Mouse (Mus musculus) midbrain, embryonic 15.5 days (tissue): ENCODE measurements at regions not wholly inside any gene's neighbourhood (a gene's known extent, or its start where the extent isn't known, plus 50 kb on each side); places are given as distances from the start of the nearest gene placed in this dataset.

Experiments used
- ATAC-seq: fragments of 200-750 bp; cut with Nextera tagmentation; replicated peaks from 2 replicates; pipeline ENCODE4 v1.8.0; 2017; ENCODE audit warnings: moderate TSS enrichment
- H3K27ac ChIP-seq: fragments of 300-500 bp; sonication (generic); 2 replicates; pipeline ENCODE4 v1.5.1; 2015; ENCODE audit warnings: mild to moderate bottlenecking, inconsistent platforms
- H3K27me3 ChIP-seq: fragments of 300-500 bp; sonication (generic); replicated peaks from 2 replicates; pipeline ENCODE4 v1.6.1; 2015; ENCODE audit warnings: inconsistent platforms
- H3K36me3 ChIP-seq: fragments of 300-500 bp; sonication (generic); replicated peaks from 2 replicates; pipeline ENCODE4 v1.6.1; 2015; ENCODE audit warnings: inconsistent platforms
- H3K4me1 ChIP-seq: fragments of 300-500 bp; sonication (generic); 2 replicates; pipeline ENCODE4 v1.6.1; 2015; ENCODE audit warnings: inconsistent platforms
- H3K4me2 ChIP-seq: fragments of 300-500 bp; sonication (generic); 2 replicates; pipeline ENCODE4 v1.6.1; 2015; ENCODE audit warnings: inconsistent platforms, mild to moderate bottlenecking, moderate library complexity
- H3K4me3 ChIP-seq: fragments of 300-500 bp; sonication (generic); 2 replicates; pipeline ENCODE4 v1.5.1; 2015; ENCODE audit warnings: mild to moderate bottlenecking, inconsistent platforms
- H3K9ac ChIP-seq: fragments of 300-500 bp; sonication (generic); 2 replicates; pipeline ENCODE4 v1.6.1; 2015; ENCODE audit warnings: mild to moderate bottlenecking, inconsistent platforms
- H3K9me3 ChIP-seq: fragments of 300-500 bp; sonication (generic); 2 replicates; pipeline ENCODE4 v1.6.1; 2016; ENCODE audit warnings: inconsistent platforms
- WGBS: fragments of 180-500 bp; shearing (Covaris S2); methylation state at CpG from one replicate; pipeline ENCODE4 v1.1.7; 2015; ENCODE audit warnings: mixed read lengths; 5-methylcytosine and 5-hydroxymethylcytosine counted together

- 90% methylated on average over 1 of the region's 1 CpGs for WGBS
- no peak overlapping the region for H3K27ac ChIP-seq
- no peak overlapping the region for H3K4me2 ChIP-seq
- no peaks in the 10 kb centered on the region for H3K36me3 ChIP-seq
- no peaks in the 10 kb centered on the region for H3K27me3 ChIP-seq
- H3K4me1 ChIP-seq, result no peaks in the 10 kb centered on the region
- no peaks in the 10 kb centered on the region for H3K9me3 ChIP-seq
- H3K9ac ChIP-seq, result no peak overlapping the region
- ATAC-seq, result no peak; the same call in 1 of the 2 replicates
- H3K4me3 ChIP-seq, result no peak overlapping the region
These were observed 148.5 kb upstream of the Cdkn2b start for GRCm38 (mm10) chr4:89459346-89459666.

GRCm38 (mm10) chr4:89458628-89459345 lies 147.9 kb upstream of the Cdkn2b start:
- Histone ChIP-seq H3K27me3 (no peaks in the 10 kb centered on the region), H3K36me3 (no peaks in the 10 kb centered on the region), H3K9me3 (no peaks in the 10 kb centered on the region), H3K4me2 (no peak overlapping the region), H3K27ac (no peak overlapping the region), H3K4me3 (no peak overlapping the region), H3K4me1 (no peaks in the 10 kb centered on the region), H3K9ac (no peak overlapping the region)
- ATAC-seq, result no peak
- WGBS, result 88% methylated on average over 2 of the region's 2 CpGs

GRCm38 (mm10) chr4:89457861-89458260 lies 147.0 kb upstream of the Cdkn2b start:
- Histone ChIP-seq H3K4me2 (no peak overlapping the region), H3K4me1 (no peaks in the 10 kb centered on the region), H3K36me3 (no peaks in the 10 kb centered on the region), H3K4me3 (no peak overlapping the region), H3K9ac (no peak overlapping the region), H3K9me3 (no peaks in the 10 kb centered on the region), H3K27ac (no peak overlapping the region), H3K27me3 (no peaks in the 10 kb centered on the region)
- no peak for ATAC-seq
- 96% methylated on average over 2 of the region's 2 CpGs for WGBS

- H3K36me3 ChIP-seq, result no peaks in the 10 kb centered on the region
- H3K4me2 ChIP-seq, result no peak overlapping the region
- H3K4me1 ChIP-seq, result no peaks in the 10 kb centered on the region
- no peak for ATAC-seq
- no peaks in the 10 kb centered on the region for H3K9me3 ChIP-seq
- no peak overlapping the region for H3K4me3 ChIP-seq
- 91% methylated on average over 5 of the region's 5 CpGs for WGBS
- H3K27me3 ChIP-seq, result no peaks in the 10 kb centered on the region
- no peak overlapping the region for H3K27ac ChIP-seq
- H3K9ac ChIP-seq, result no peak overlapping the region
These were observed 144.1 kb upstream of the Cdkn2b start for GRCm38 (mm10) chr4:89454926-89455325.

- Histone ChIP-seq H3K9ac (no peak overlapping the region), H3K27ac (no peak overlapping the region), H3K36me3 (no peaks in the 10 kb centered on the region), H3K27me3 (no peaks in the 10 kb centered on the region), H3K4me3 (no peak overlapping the region), H3K4me1 (no peaks in the 10 kb centered on the region), H3K4me2 (no peak overlapping the region), H3K9me3 (no peaks in the 10 kb centered on the region)
- ATAC-seq, result no peak
These were observed 142.2 kb upstream of the Cdkn2b start for GRCm38 (mm10) chr4:89453051-89453450.

GRCm38 (mm10) chr4:89451741-89452140 lies 140.9 kb upstream of the Cdkn2b start:
- no peak overlapping the region for H3K4me3 ChIP-seq
- WGBS, result 81% methylated on average over 2 of the region's 2 CpGs
- no peak overlapping the region for H3K4me2 ChIP-seq
- H3K9ac ChIP-seq, result no peak overlapping the region
- no peak overlapping the region for H3K27ac ChIP-seq
- H3K9me3 ChIP-seq, result no peaks in the 10 kb centered on the region
- no peaks in the 10 kb centered on the region for H3K4me1 ChIP-seq
- no peaks in the 10 kb centered on the region for H3K36me3 ChIP-seq
- H3K27me3 ChIP-seq, result no peaks in the 10 kb centered on the region
- ATAC-seq, result no peak

- H3K4me1 ChIP-seq, result no peaks in the 10 kb centered on the region
- no peaks in the 10 kb centered on the region for H3K27me3 ChIP-seq
- H3K9ac ChIP-seq, result no peak overlapping the region
- no peak overlapping the region for H3K27ac ChIP-seq
- H3K9me3 ChIP-seq, result no peaks in the 10 kb centered on the region
- H3K36me3 ChIP-seq, result no peaks in the 10 kb centered on the region
- H3K4me2 ChIP-seq, result no peak overlapping the region
- no peak overlapping the region for H3K4me3 ChIP-seq
- 45% methylated on average over 8 of the region's 8 CpGs for WGBS
- no peak for ATAC-seq
These were observed 136.1 kb upstream of the Cdkn2b start for GRCm38 (mm10) chr4:89446765-89447487.

GRCm38 (mm10) chr4:89446156-89446716 lies 135.4 kb upstream of the Cdkn2b start:
- no peaks in the 10 kb centered on the region for H3K36me3 ChIP-seq
- H3K9ac ChIP-seq, result no peak overlapping the region
- H3K4me1 ChIP-seq, result no peaks in the 10 kb centered on the region
- no peaks in the 10 kb centered on the region for H3K27me3 ChIP-seq
- H3K9me3 ChIP-seq, result no peaks in the 10 kb centered on the region
- no peak overlapping the region for H3K4me3 ChIP-seq
- H3K27ac ChIP-seq, result no peak overlapping the region
- 66% methylated on average over 6 of the region's 6 CpGs for WGBS
- no peak for ATAC-seq
- H3K4me2 ChIP-seq, result no peak overlapping the region

- Histone ChIP-seq H3K4me2 (no peak overlapping the region), H3K9me3 (no peaks in the 10 kb centered on the region), H3K36me3 (no peaks in the 10 kb centered on the region), H3K27ac (no peak overlapping the region), H3K4me3 (no peak overlapping the region), H3K9ac (no peak overlapping the region), H3K4me1 (no peaks in the 10 kb centered on the region), H3K27me3 (no peaks in the 10 kb centered on the region)
- no peak for ATAC-seq
- 80% methylated on average over 11 of the region's 11 CpGs for WGBS
These were observed 134.6 kb upstream of the Cdkn2b start for GRCm38 (mm10) chr4:89445214-89446155.

GRCm38 (mm10) chr4:89442526-89442925 lies 131.7 kb upstream of the Cdkn2b start:
- WGBS, result 78% methylated on average over 1 of the region's 1 CpGs
- H3K9me3 ChIP-seq, result no peaks in the 10 kb centered on the region
- no peak overlapping the region for H3K4me2 ChIP-seq
- no peak overlapping the region for H3K4me3 ChIP-seq
- no peak for ATAC-seq
- no peak overlapping the region for H3K27ac ChIP-seq
- no peaks in the 10 kb centered on the region for H3K36me3 ChIP-seq
- no peaks in the 10 kb centered on the region for H3K4me1 ChIP-seq
- H3K9ac ChIP-seq, result no peak overlapping the region
- no peaks in the 10 kb centered on the region for H3K27me3 ChIP-seq

- H3K36me3 ChIP-seq, result no peaks in the 10 kb centered on the region
- WGBS, result 80% methylated on average over 3 of the region's 3 CpGs
- H3K4me1 ChIP-seq, result no peaks in the 10 kb centered on the region
- H3K4me3 ChIP-seq, result no peak overlapping the region
- H3K27ac ChIP-seq, result no peak overlapping the region
- H3K4me2 ChIP-seq, result no peak overlapping the region
- ATAC-seq, result no peak
- H3K9ac ChIP-seq, result no peak overlapping the region
- no peaks in the 10 kb centered on the region for H3K27me3 ChIP-seq
- H3K9me3 ChIP-seq, result no peaks in the 10 kb centered on the region
These were observed 130.0 kb upstream of the Cdkn2b start for GRCm38 (mm10) chr4:89440821-89441220.

- H3K4me1 ChIP-seq, result no peaks in the 10 kb centered on the region
- H3K4me3 ChIP-seq, result no peak overlapping the region
- H3K36me3 ChIP-seq, result no peaks in the 10 kb centered on the region
- H3K27me3 ChIP-seq, result no peaks in the 10 kb centered on the region
- WGBS, result 76% methylated on average over 4 of the region's 4 CpGs
- H3K9me3 ChIP-seq, result no peaks in the 10 kb centered on the region
- no peak overlapping the region for H3K9ac ChIP-seq
- ATAC-seq, result no peak
- H3K27ac ChIP-seq, result no peak overlapping the region
- H3K4me2 ChIP-seq, result no peak overlapping the region
These were observed 129.5 kb upstream of the Cdkn2b start for GRCm38 (mm10) chr4:89440326-89440725.
